Mouse (Mus musculus): Measurements from ENCODE around the gene Nlgn2. TPM values are rescaled to one million over a fixed set of nuclear protein-coding genes. Genes with fewer than 3 reads are reported as not detected.

Nlgn2 gene
- total and polyA plus RNA-seq, 3 experiments = 0.20 to 1.3 (median 1.1) TPM

DNA sequence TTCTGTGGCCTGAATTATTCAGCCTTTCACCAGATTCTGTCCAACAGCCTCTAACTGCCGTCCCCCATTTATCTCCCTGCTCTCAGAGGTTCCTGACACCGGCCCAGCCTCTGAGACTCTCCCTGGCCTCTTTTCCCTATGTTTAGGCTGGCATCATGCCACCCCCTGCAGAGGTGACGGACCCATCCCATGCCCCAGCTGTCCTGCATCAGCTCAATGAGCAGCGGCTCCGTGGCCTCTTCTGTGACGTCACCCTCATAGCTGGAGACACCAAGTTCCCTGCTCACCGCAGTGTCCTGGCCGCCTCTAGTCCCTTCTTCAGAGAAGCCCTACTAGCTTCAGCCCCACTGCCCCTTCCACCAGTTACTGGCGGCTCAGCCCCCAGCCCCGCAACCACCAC lies 61.9 kb downstream of the Nlgn2 start:
- H3K4me2 ChIP-seq (ENCODE audit: insufficient read depth, low read depth, poor library complexity, severe bottlenecking) = peak overlapping the region; percentile 53; the same call in 1 of the 2 replicates
- peaks cover 8 to 35% of the 10 kb centered on the region in 2 experiments for H3K36me3 ChIP-seq (replicated peaks in 1 of 2; ENCODE audit: control insufficient read depth in 1 of 2, insufficient read depth in 1 of 2, low read length in 1 of 2)
- DNase-seq (ENCODE audit: extremely low read depth) = no peak
- H3K9me3 ChIP-seq (replicated peaks; ENCODE audit: low read length) = no peaks in the 10 kb centered on the region
- dilution Hi-C loops (cut with MboI; ENCODE audit: extremely low pct_ligation_motif_present, extremely low pct_unique_long_range_greater_than_20kb, low sequenced_read_pairs) = no loop called here
- in situ Hi-C loops (cut with MboI; ENCODE audit: low pct_ligation_motif_present, low pct_unique_long_range_greater_than_20kb, low sequenced_read_pairs) = no loop called here
- H3K79me2 ChIP-seq (replicated peaks; ENCODE audit: control insufficient read depth, extremely low read depth, insufficient read depth, poor library complexity, severe bottlenecking) = no peaks in the 10 kb centered on the region
- H3K4me1 ChIP-seq (ENCODE audit: control insufficient read depth in 1 of 2, insufficient read depth in 2 of 2) = peaks cover 40 to 64% of the 10 kb centered on the region in 2 experiments
- H3K27me3 ChIP-seq (replicated peaks) = no peaks in the 10 kb centered on the region
- H3K9ac ChIP-seq (ENCODE audit: insufficient read depth, low read depth) = peak overlapping the region; percentile 47
- TF ChIP-seq BHLHE40 (IDR thresholded peaks at IDR 0.05; ENCODE audit: low read depth, low read length) (no peak), POLR2AphosphoS2 (IDR thresholded peaks at IDR 0.05; ENCODE audit: low read depth, low read length) (no peak), SMC3 (IDR thresholded peaks at IDR 0.05; ENCODE audit: low read depth, low read length) (no peak), POLR2A (IDR thresholded peaks at IDR 0.05; ENCODE audit: low read depth, low read length) (no peak), USF2 (conservative IDR thresholded peaks at IDR 0.05; ENCODE audit: low read depth, low read length) (no peak), KAT2A (IDR thresholded peaks at IDR 0.05; ENCODE audit: insufficient replicate concordance, low read length) (no peak), PAX5 (IDR thresholded peaks at IDR 0.05; ENCODE audit: low read length) (no peak), UBTF (IDR thresholded peaks at IDR 0.05; ENCODE audit: low read depth, low read length) (no peak), CHD1 (IDR thresholded peaks at IDR 0.05; ENCODE audit: low read depth, low read length) (no peak), E2F4 (IDR thresholded peaks at IDR 0.05; ENCODE audit: insufficient replicate concordance, low read depth, low read length) (no peak), TCF12 (IDR thresholded peaks at IDR 0.05; ENCODE audit: low read depth, low read length) (no peak), CHD2 (IDR thresholded peaks at IDR 0.05; ENCODE audit: low read length) (no peak), GABPA (IDR thresholded peaks at IDR 0.05; ENCODE audit: insufficient replicate concordance, low read depth, low read length) (no peak), RAD21 (IDR thresholded peaks at IDR 0.05; ENCODE audit: low read depth, low read length) (no peak), MAX (IDR thresholded peaks at IDR 0.05; ENCODE audit: low read length) (no peak), USF1 (IDR thresholded peaks at IDR 0.05; ENCODE audit: low read depth, low read length) (no peak), ZNF384 (IDR thresholded peaks at IDR 0.05; ENCODE audit: low read depth, low read length) (no peak)
- H3K27ac ChIP-seq (ENCODE audit: insufficient read depth, low read depth) = no peak overlapping the region
- peak overlapping the region in 2 of 3 experiments; percentile 26 to 47 for H3K4me3 ChIP-seq (replicated peaks in 1 of 3; ENCODE audit: low read depth in 2 of 3, low read length in 2 of 3, poor library complexity in 1 of 3)

DNA sequence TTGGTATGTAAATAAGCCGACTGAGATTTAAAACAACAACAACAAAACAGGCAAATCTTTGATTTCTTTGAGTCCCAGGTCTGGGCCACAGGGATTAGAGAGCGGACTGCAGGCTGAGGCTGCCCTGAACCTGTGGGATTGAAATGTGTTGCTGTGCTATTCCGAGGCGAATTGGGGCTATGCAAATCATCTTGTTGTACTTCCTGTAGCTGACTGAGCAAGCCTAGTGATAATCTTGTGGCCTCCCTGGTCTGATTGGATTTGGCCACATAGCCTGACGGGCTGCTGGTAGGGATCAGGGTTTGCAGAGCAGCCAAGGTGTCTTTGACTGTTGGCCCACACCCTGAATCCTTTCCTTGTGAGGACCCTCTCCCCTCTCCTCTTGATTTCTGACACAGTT lies 62.6 kb downstream of the Nlgn2 start:
- peak overlapping the region; percentile 24 to 47 (median 26) for H3K4me3 ChIP-seq (replicated peaks in 1 of 3; ENCODE audit: low read depth in 2 of 3, low read length in 2 of 3, poor library complexity in 1 of 3)
- in situ Hi-C loops (cut with MboI; ENCODE audit: low pct_ligation_motif_present, low pct_unique_long_range_greater_than_20kb, low sequenced_read_pairs) = no loop called here
- peak; percentile 54 for TF ChIP-seq HCFC1 (IDR thresholded peaks at IDR 0.05; ENCODE audit: low read depth, low read length)
- TF ChIP-seq ETS1 (conservative IDR thresholded peaks at IDR 0.05; ENCODE audit: low read depth, low read length) = peak; percentile 51; the same call in 1 of the 2 replicates
- 0 out of 2 replicates have a peak, but pooled peaks have one; percentile 36 for TF ChIP-seq EP300 (IDR thresholded peaks at IDR 0.05; ENCODE audit: low read length)
- peak; percentile 50; the same call in 1 of the 2 replicates for TF ChIP-seq ZMIZ1 (IDR thresholded peaks at IDR 0.05; ENCODE audit: low read depth, low read length)
- no peak for TF ChIP-seq E2F4 (IDR thresholded peaks at IDR 0.05; ENCODE audit: insufficient replicate concordance, low read depth, low read length)
- peak; percentile 45; the same call in 1 of the 2 replicates for TF ChIP-seq SIN3A (IDR thresholded peaks at IDR 0.05; ENCODE audit: low read length)
- TF ChIP-seq CTCF (conservative IDR thresholded peaks at IDR 0.05 in 1 of 2, IDR thresholded peaks at IDR 0.05 in 1 of 2; ENCODE audit: low read depth in 2 of 2, low read length in 2 of 2) = no peak
- peak; percentile 77 for TF ChIP-seq MEF2A (IDR thresholded peaks at IDR 0.05; ENCODE audit: borderline replicate concordance, low read depth, low read length)
- TF ChIP-seq MXI1 (IDR thresholded peaks at IDR 0.05; ENCODE audit: low read depth, low read length) = no peak
- peak; percentile 73 for TF ChIP-seq POLR2A (IDR thresholded peaks at IDR 0.05; ENCODE audit: low read depth, low read length)
- no peak for TF ChIP-seq CHD1 (IDR thresholded peaks at IDR 0.05; ENCODE audit: low read depth, low read length)
- peak; percentile 49 for TF ChIP-seq NELFE (IDR thresholded peaks at IDR 0.05; ENCODE audit: low read depth, low read length)
- TF ChIP-seq NRF1 (IDR thresholded peaks at IDR 0.05; ENCODE audit: low read depth, low read length) = 0 out of 2 replicates have a peak, but pooled peaks have one; percentile 20
- 0 out of 2 replicates have a peak, but pooled peaks have one; percentile 18 for TF ChIP-seq MAFK (IDR thresholded peaks at IDR 0.05; ENCODE audit: insufficient replicate concordance, low read length)
- TF ChIP-seq UBTF (IDR thresholded peaks at IDR 0.05; ENCODE audit: low read depth, low read length) = no peak
- TF ChIP-seq TCF12 (IDR thresholded peaks at IDR 0.05; ENCODE audit: low read depth, low read length) = peak; percentile 73
- TF ChIP-seq ELF1 (IDR thresholded peaks at IDR 0.05; ENCODE audit: low read depth, low read length) = peak; percentile 64; the same call in 1 of the 2 replicates
- TF ChIP-seq TBP (conservative IDR thresholded peaks at IDR 0.05; ENCODE audit: low read depth, low read length) = peak; percentile 86

More for the DNA sequence above, 62.6 kb downstream of the Nlgn2 start:
- Histone ChIP-seq H3K4me1 (ENCODE audit: control insufficient read depth in 1 of 2, insufficient read depth in 2 of 2) (peaks cover 40 to 60% of the 10 kb centered on the region in 2 experiments), H3K27me3 (replicated peaks) (no peaks in the 10 kb centered on the region), H3K9me3 (replicated peaks; ENCODE audit: low read length) (no peaks in the 10 kb centered on the region), H3K9ac (ENCODE audit: insufficient read depth, low read depth) (peak overlapping the region; percentile 47), H3K79me2 (replicated peaks; ENCODE audit: control insufficient read depth, extremely low read depth, insufficient read depth, poor library complexity, severe bottlenecking) (no peaks in the 10 kb centered on the region), H3K27ac (ENCODE audit: insufficient read depth, low read depth) (peak overlapping the region; percentile 50), H3K4me2 (ENCODE audit: insufficient read depth, low read depth, poor library complexity, severe bottlenecking) (peak overlapping the region; percentile 53), H3K36me3 (replicated peaks in 1 of 2; ENCODE audit: control insufficient read depth in 1 of 2, insufficient read depth in 1 of 2, low read length in 1 of 2) (peaks cover 8 to 35% of the 10 kb centered on the region in 2 experiments)
- dilution Hi-C loops (cut with MboI; ENCODE audit: extremely low pct_ligation_motif_present, extremely low pct_unique_long_range_greater_than_20kb, low sequenced_read_pairs) = no loop called here
- DNase-seq (ENCODE audit: extremely low read depth) = peak; percentile 79
